Mouse (Mus musculus): Measurements from ENCODE around the gene Efna2. TPM values are rescaled to one million over a fixed set of nuclear protein-coding genes. Genes with fewer than 3 reads are reported as not detected.

Efna2 gene
- total and polyA plus RNA-seq, 3 experiments, result 0.23 to 1.5 (median 0.86) TPM

DNA sequence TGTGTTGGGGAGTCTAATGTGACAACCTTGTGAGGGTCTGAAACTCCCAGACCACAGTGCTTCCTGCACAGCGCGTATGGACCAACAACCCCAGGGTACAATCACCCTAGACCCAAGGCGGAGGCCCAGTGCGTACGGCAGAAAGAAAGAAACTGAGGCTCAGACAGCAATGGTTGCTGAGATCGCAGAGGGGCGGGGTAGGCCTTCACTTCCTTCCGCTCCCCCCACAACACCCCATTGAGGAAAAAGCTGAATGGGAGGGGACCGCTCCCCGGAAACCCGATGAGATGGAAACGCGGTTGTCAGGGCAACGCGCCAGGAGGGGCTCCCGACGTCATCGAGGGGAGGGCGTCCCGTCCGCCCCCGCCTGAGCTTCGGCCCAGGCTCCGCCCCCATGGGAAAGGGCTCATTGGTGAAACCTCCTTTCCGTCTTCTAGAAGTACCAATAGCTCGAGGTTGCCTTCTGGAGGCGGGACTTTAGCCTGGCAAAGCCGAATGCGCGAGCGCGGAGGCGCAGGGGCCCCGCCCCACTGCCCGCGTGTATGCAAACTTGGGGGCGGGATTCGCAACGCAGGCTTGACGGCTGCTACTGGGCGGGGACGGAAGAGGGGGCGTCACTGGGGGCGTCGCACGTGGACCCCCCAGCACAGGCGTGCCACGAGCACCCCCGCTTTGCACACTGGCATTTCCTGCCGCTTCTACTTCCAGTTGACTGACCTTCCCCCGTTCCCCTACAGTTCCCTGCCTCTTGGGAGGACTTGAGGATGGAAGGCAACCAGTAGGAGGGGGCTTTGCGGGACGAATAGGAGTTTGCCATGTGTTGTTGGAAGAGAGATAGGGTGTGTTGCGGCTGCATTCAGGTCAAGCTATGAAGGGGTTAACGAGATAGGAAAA, 19.5 kb upstream of the Efna2 start (continued):
- TF ChIP-seq UBTF (IDR thresholded peaks at IDR 0.05; ENCODE audit: low read depth, low read length) (no peak), ZKSCAN1 (IDR thresholded peaks at IDR 0.05; ENCODE audit: borderline replicate concordance, low read depth, low read length) (no peak), KAT2A (IDR thresholded peaks at IDR 0.05; ENCODE audit: insufficient replicate concordance, low read length) (no peak), SIN3A (IDR thresholded peaks at IDR 0.05; ENCODE audit: low read length) (peak; percentile 92), CHD2 (IDR thresholded peaks at IDR 0.05; ENCODE audit: low read length) (peak; percentile 75; the same call in 1 of the 2 replicates), IRF4 (IDR thresholded peaks at IDR 0.05; ENCODE audit: low read depth, low read length) (no peak), RAD21 (IDR thresholded peaks at IDR 0.05; ENCODE audit: low read depth, low read length) (no peak), MXI1 (IDR thresholded peaks at IDR 0.05; ENCODE audit: low read depth, low read length) (peak; percentile 98), MAFK (IDR thresholded peaks at IDR 0.05; ENCODE audit: insufficient replicate concordance, low read length) (no peak), GABPA (IDR thresholded peaks at IDR 0.05; ENCODE audit: insufficient replicate concordance, low read depth, low read length) (no peak), MYC (IDR thresholded peaks at IDR 0.05; ENCODE audit: low read depth, low read length) (peak; percentile 82), ZC3H11A (IDR thresholded peaks at IDR 0.05; ENCODE audit: low read depth, low read length) (no peak), CTCF (conservative IDR thresholded peaks at IDR 0.05 in 1 of 2, IDR thresholded peaks at IDR 0.05 in 1 of 2; ENCODE audit: low read depth in 2 of 2, low read length in 2 of 2) (no peak), USF2 (conservative IDR thresholded peaks at IDR 0.05; ENCODE audit: low read depth, low read length) (no peak)

DNA sequence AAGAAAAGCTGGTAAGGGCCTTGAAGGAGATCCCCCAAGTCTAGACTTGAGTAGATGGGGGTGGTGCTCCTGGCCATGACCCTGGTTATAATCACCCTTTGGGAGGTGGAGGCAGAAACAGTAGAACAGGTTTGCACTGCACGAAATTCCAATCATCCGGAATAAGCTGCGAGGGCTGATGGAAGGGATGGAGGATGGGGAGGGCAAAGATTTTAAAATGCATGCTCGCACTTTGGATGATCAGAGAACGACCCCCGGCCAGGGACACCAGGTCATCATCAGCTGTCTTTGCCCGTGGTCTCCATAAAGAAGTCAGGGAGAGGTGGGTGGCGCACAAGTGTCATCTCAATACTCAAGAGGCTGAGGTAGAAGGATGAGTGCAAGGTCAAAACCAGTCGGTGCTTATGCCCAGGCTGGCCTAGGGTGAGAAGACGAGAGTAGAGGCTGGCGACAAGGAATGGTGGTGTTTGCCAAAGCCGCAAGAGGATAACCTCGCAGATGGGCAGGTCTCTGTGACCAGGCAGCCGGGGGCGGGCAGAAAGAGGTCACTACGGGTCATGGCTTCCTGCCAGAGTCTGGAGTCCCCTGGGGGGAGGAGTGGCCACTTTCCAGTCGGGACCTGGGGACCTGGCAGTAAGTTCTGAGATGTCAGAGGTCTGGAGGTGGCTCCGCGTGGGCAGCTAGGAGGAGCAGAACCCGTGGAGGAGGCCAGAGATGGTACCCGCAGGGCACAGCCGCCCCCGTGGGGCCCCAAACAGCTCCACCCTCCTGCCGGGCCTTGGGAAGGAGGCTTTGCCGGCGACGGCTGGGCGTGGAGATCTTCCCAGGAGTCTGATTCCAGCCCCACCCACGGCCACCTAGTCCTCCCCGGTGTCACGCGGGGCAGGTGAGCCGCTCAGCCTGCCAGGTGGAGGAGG, 18.6 kb upstream of the Efna2 start:
- Histone ChIP-seq H3K9ac (ENCODE audit: insufficient read depth, low read depth) (peak overlapping the region; percentile 55), H3K4me1 (ENCODE audit: control insufficient read depth in 1 of 2, insufficient read depth in 2 of 2) (peaks cover 37 to 86% of the 10 kb centered on the region in 2 experiments), H3K9me3 (replicated peaks; ENCODE audit: low read length) (no peaks in the 10 kb centered on the region), H3K4me2 (ENCODE audit: insufficient read depth, low read depth, poor library complexity, severe bottlenecking) (peak overlapping the region; percentile 52), H3K27ac (ENCODE audit: insufficient read depth, low read depth) (peak overlapping the region; percentile 73), H3K4me3 (replicated peaks in 1 of 3; ENCODE audit: low read depth in 2 of 3, low read length in 2 of 3, poor library complexity in 1 of 3) (peak overlapping the region; percentile 47 to 64 (median 49)), H3K36me3 (replicated peaks in 1 of 2; ENCODE audit: control insufficient read depth in 1 of 2, insufficient read depth in 1 of 2, low read length in 1 of 2) (peaks cover 12 to 20% of the 10 kb centered on the region in 2 experiments), H3K27me3 (replicated peaks) (no peaks in the 10 kb centered on the region), H3K79me2 (replicated peaks; ENCODE audit: control insufficient read depth, extremely low read depth, insufficient read depth, poor library complexity, severe bottlenecking) (no peaks in the 10 kb centered on the region)
- in situ Hi-C loops (cut with MboI; ENCODE audit: low pct_ligation_motif_present, low pct_unique_long_range_greater_than_20kb, low sequenced_read_pairs) (no loop called here), dilution Hi-C loops (cut with MboI; ENCODE audit: extremely low pct_ligation_motif_present, extremely low pct_unique_long_range_greater_than_20kb, low sequenced_read_pairs) (no loop called here)
- DNase-seq (ENCODE audit: extremely low read depth), result no peak
- TF ChIP-seq ZNF384 (IDR thresholded peaks at IDR 0.05; ENCODE audit: low read depth, low read length), result no peak
- no peak for TF ChIP-seq ETS1 (conservative IDR thresholded peaks at IDR 0.05; ENCODE audit: low read depth, low read length)
- no peak for TF ChIP-seq SMC3 (IDR thresholded peaks at IDR 0.05; ENCODE audit: low read depth, low read length)
- 0 out of 2 replicates have a peak, but pooled peaks have one; percentile 10 for TF ChIP-seq SIN3A (IDR thresholded peaks at IDR 0.05; ENCODE audit: low read length)
- peak; percentile 28; the same call in 1 of the 2 replicates for TF ChIP-seq HCFC1 (IDR thresholded peaks at IDR 0.05; ENCODE audit: low read depth, low read length)
- TF ChIP-seq TCF12 (IDR thresholded peaks at IDR 0.05; ENCODE audit: low read depth, low read length), result peak; percentile 46; the same call in 1 of the 2 replicates

All from CH12.LX (cell line).